Mouse (Mus musculus): Measurements from ENCODE around the gene Phldb1.

DNA sequence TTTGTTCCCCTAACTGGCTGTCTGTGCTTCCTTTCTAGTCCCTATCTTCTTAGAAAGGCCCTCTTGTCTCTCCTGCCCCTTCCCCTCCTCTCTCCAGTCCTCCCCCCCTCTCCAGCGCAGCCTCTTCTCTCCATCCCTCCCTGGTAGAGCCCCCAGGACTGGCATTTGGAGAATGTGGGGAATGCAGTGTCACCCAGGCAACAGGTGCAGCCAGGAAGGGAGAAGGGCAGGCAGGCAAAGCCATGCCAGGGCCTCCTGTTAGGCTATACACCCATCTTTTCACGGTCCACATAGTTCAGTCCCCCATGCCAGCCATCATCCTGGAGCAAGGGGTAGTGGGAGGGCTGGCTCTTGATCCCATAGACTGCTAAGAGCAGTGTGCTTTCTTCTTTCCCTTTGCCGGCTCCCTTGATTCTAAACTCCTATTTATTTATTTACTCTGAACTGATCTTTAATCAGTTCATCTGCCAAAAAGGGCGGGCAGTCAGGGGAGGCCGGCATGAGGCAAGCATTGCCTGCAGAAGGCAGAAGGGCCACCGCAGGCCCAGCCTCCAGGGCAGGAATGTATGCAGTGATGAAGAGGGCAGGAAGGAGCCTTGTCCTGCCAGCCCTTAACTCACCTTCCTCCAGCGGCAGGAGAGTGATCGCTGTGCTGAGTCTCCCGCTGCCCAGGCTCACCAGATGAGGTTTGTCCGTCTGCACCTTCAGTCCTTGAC lies 8.4 kb downstream of the Phldb1 start:
- no peak for TF ChIP-seq POLR2A (IDR thresholded peaks at IDR 0.05; ENCODE audit: control insufficient read depth, low read depth, low read length)
- TF ChIP-seq CTCF (IDR thresholded peaks at IDR 0.05; ENCODE audit: control insufficient read depth, insufficient read depth, insufficient replicate concordance, low read depth, low read length) = no peak

Measured in testis, adult 2 months (tissue).